Mouse (Mus musculus): ENCODE results near the gene Olfr485. TPM values are rescaled to one million over a fixed set of nuclear protein-coding genes. Genes with fewer than 3 reads are reported as not detected.
"Not testable (repeated sequence)": the region's sequence is repeated elsewhere in the genome, so short reads cannot be mapped to it uniquely, and the experiment has no call there.

Gene Olfr485
- not detected in 2 replicates for polyA plus RNA-seq (2016; fragmentation: Nextera tagmentation; extraction: Ambion mirVana)

DNA sequence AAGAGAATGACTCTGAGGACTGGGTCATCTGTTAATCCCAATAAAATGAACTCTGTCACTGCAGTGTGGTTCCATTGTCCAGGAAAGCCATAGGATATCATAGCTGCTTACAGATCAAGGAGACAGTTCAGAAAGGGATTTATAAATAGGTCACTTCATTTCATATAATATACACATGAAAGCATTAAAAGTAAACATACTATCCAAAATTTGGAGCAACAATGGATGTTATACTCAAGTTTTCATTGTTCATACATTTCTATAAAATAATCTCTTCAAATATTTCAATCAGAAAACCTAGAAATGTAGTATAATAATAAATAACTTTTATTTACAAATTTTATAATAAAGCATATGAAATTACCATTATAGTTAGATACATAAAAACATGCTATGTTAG is at the start of gene Olfr485:
Olfr485 (minus strand) TSS at position 101 of the 400 bp plus-strand sequence.
- Histone ChIP-seq H3K27ac (replicated peaks) (no peak within 1 kb of the TSS), H3K4me1 (no peaks in the 10 kb centered on the region), H3K27me3 (replicated peaks; ENCODE audit: low read depth, poor library complexity, severe bottlenecking) (no peaks in the 10 kb centered on the region), H3K36me3 (replicated peaks) (no peaks in the 10 kb centered on the region), H3K4me3 (no peak within 1 kb of the TSS), H3K9me3 (no peaks in the 10 kb centered on the region)
- DNase-seq (ENCODE audit: low spot score): no peak

DNA sequence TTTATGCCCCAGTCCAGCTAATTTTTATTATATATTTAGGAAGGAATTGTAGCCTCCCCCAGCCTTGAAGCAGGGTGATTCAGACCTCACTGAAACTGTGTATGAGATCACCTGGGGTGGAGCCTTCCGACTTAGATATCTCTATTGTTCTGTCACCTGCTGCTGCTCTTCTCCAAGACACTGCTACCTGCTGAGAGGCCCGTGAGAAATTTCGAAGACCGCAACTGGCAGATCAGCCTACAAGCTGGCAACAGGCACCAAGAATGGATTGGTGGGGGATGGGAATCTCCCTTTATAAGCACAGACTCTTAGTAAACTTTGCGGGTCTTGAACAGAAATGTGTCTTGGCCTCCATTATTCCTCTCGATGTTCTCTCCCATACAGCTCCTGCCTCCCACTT is 37.3 kb upstream of the Olfr485 start:
- Histone ChIP-seq H3K4me1 (no peaks in the 10 kb centered on the region), H3K9me3 (no peaks in the 10 kb centered on the region), H3K36me3 (replicated peaks) (no peaks in the 10 kb centered on the region), H3K4me3 (no peak overlapping the region), H3K27ac (replicated peaks) (no peak overlapping the region), H3K27me3 (replicated peaks; ENCODE audit: low read depth, poor library complexity, severe bottlenecking) (no peaks in the 10 kb centered on the region)
- 55% methylated on average over 6 of the region's 6 CpGs for WGBS
- DNase-seq (ENCODE audit: low spot score): no peak

DNA sequence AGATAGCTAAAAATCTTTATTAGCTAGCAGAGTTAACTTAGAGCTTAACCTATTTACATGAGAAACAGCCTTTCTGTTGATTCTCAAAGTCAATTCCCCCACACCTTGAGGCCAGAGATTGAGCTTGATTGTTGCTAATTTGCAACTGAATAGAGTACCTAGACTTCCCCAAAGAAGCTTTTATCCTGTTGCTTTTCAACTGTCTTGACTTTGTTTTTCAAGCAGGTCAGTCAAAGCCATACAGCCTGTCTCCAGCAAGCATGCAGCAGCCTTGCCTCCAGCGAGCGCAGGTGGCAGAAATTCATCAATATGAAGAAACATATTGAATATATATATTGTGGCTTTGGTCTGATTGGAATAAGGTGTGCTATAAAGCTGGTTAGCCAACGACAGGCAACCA is 36.7 kb upstream of the Olfr485 start:
- H3K4me3 ChIP-seq; H3K9me3 ChIP-seq; H3K36me3 ChIP-seq (replicated peaks); H3K27ac ChIP-seq (replicated peaks); DNase-seq (ENCODE audit: low spot score); H3K4me1 ChIP-seq; H3K27me3 ChIP-seq (replicated peaks; ENCODE audit: low read depth, poor library complexity, severe bottlenecking): not testable (repeated sequence)
- WGBS: 55% methylated on average over 3 of the region's 3 CpGs

DNA sequence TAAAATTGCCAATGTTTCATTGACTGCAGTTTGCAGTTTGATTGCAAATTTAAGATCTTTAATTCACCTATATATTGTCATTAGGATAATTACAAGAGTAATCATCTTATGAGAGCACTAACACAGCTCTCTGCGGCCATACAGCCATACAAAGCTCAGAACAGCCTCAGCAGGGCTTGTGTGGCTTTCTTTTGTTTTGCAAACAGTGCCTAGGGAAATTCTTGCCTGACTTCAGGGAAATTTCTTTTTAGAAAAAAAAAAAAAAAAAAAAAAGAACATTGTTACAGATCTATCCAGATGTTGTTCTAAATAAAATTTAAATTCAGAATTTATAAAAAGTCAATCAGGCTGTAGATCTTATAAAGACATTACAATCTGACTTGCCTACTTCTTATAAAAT is 33.0 kb upstream of the Olfr485 start:
- 51% methylated on average over 1 of the region's 1 CpGs for WGBS

DNA sequence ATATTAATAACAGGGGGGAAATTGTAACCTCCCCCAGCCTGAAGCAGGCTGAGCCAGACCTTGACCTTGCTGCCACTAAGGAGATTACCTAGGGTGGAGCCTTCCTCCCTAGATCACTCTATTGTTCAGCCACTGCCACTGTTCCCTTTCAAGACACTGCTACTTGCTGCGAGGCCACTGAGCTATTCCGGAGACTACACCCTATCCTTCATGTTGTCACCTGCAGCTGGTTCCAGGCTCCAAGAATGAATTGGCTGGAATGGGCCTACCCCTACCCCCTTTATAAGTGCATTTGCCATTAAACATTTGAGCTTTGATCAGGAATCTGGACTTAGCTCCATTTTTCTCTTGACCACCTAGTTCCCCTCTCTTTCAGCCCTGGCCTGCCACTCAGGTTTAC is 31.5 kb upstream of the Olfr485 start:
- DNase-seq (ENCODE audit: low spot score); H3K27me3 ChIP-seq (replicated peaks; ENCODE audit: low read depth, poor library complexity, severe bottlenecking); H3K4me3 ChIP-seq; H3K27ac ChIP-seq (replicated peaks); H3K4me1 ChIP-seq; H3K36me3 ChIP-seq (replicated peaks); H3K9me3 ChIP-seq: not testable (repeated sequence)
- 58% methylated on average over 2 of the region's 2 CpGs for WGBS

More for the DNA sequence above, 33.0 kb upstream of the Olfr485 start:
- not testable (repeated sequence) for H3K36me3 ChIP-seq (replicated peaks); H3K4me1 ChIP-seq; H3K27me3 ChIP-seq (replicated peaks; ENCODE audit: low read depth, poor library complexity, severe bottlenecking); H3K4me3 ChIP-seq; H3K27ac ChIP-seq (replicated peaks); DNase-seq (ENCODE audit: low spot score); H3K9me3 ChIP-seq

DNA sequence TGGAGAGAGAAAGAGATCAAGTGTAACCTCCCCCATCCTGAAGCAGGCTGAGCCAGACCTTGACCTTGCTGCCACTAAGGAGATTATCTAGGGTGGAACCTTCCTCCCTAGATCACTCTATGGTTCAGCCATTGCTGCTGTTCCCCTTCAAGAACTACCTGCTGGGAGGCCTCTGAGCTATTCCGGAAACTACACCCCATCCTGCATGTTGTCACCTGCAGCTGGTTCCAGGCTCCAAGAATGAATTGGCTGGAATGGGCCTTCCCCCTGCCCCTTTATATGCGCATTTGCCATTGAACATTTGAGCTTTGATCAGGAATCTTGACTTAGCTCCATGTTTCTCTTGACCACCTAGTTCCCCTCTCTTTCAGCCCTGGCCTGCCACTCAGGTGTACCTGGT is 25.6 kb upstream of the Olfr485 start:
- H3K36me3 ChIP-seq (replicated peaks); H3K4me1 ChIP-seq; H3K9me3 ChIP-seq; H3K4me3 ChIP-seq; DNase-seq (ENCODE audit: low spot score); H3K27ac ChIP-seq (replicated peaks); H3K27me3 ChIP-seq (replicated peaks; ENCODE audit: low read depth, poor library complexity, severe bottlenecking): not testable (repeated sequence)
- WGBS: 88% methylated on average over 2 of the region's 2 CpGs

DNA sequence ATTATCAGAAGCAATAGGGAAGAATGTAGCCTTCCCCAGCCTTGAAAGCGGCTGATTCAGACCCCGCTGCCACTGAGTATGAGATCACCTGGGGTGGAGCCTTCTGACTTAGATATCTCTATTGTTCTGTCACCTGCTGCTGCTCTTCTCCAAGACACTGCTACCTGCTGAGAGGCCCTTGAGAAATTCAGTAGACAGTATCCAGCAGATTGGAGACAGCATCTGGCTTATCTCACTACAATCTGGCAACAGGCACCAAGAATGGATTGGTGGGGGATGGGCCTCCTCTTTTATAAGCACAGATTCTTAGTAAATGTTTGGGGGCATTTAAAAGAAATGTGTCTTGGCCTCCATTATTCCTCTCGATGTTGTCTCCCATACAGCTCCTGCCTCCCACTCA is 24.7 kb upstream of the Olfr485 start:
- WGBS: 76% methylated on average over 3 of the region's 3 CpGs
- H3K36me3 ChIP-seq (replicated peaks); H3K27ac ChIP-seq (replicated peaks); DNase-seq (ENCODE audit: low spot score); H3K4me1 ChIP-seq; H3K9me3 ChIP-seq; H3K27me3 ChIP-seq (replicated peaks; ENCODE audit: low read depth, poor library complexity, severe bottlenecking); H3K4me3 ChIP-seq: not testable (repeated sequence)

DNA sequence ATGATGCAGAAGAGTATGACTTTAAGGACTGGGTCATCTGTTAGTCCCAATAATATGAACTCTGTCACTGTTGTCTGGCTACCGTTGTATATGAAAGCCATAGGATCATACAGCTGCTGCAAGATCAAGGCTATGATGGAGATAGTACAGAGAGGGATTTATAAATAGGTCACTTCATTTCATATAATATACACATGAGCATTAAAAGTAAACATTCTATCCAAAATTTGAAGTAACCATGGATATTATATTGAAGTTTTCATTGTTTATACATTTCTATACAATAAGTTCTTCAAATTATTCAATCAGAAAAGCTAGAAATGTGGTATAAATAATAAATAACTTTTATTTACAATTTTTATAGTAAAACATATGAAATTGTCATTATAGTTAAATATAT is 13.0 kb upstream of the Olfr485 start, which contains the start of gene Olfr486:
Olfr486 (minus strand) TSS at position 101 of the 400 bp plus-strand sequence.
- WGBS: 93% methylated on average over 1 of the region's 1 CpGs

DNA sequence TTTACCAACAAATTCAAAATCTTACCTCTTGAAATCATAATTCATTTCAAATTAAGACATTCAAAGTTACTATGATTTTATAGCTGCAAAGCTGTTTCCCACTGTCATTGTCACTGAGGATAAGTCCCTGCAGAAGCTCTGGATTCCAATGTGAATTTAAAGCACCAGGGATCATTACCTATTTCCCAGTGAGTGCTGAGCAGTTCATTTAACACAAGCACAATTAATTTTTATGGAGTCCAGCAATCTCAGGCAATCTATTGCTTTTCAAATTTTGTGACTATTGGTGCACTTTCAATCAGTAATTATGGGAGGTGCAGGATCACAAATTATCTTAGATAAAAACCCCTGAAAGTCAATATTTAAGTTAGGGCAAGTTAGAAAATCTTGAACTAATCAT is 32.3 kb downstream of the Olfr485 start, which contains the start of gene Olfr484:
Olfr484 (minus strand) TSS at position 101 of the 400 bp plus-strand sequence.
- Histone ChIP-seq H3K4me3 (no peak within 1 kb of the TSS), H3K36me3 (replicated peaks) (no peaks in the 10 kb centered on the region), H3K27me3 (replicated peaks; ENCODE audit: low read depth, poor library complexity, severe bottlenecking) (no peaks in the 10 kb centered on the region), H3K9me3 (no peaks in the 10 kb centered on the region), H3K4me1 (no peaks in the 10 kb centered on the region), H3K27ac (replicated peaks) (no peak within 1 kb of the TSS)
- no peak for DNase-seq (ENCODE audit: low spot score)

More for the DNA sequence above, 13.0 kb upstream of the Olfr485 start, which contains the start of gene Olfr486:
- H3K27me3 ChIP-seq (replicated peaks; ENCODE audit: low read depth, poor library complexity, severe bottlenecking); H3K9me3 ChIP-seq; H3K36me3 ChIP-seq (replicated peaks); H3K4me1 ChIP-seq; H3K4me3 ChIP-seq; H3K27ac ChIP-seq (replicated peaks); DNase-seq (ENCODE audit: low spot score): not testable (repeated sequence)

DNA sequence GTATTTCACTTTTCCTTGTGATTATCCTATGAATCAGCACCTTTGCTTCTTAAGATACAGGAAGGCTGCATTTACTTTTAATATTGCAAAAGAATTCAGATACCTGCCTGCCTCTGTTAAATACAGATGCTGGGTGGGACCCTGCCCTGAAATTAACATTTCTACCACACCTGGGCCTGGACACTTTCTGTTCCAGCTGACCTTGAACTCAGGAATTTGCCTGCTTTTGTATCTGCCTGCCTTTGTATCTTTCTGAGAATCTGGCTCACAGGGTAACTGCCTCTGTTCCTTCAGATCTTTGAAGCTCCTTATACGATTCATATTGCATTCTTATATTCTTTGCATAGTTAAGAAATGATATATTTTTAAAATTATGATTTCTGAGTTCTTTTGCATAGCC is 38.3 kb downstream of the Olfr485 start:
- no peaks in the 10 kb centered on the region for H3K36me3 ChIP-seq (replicated peaks)
- H3K27me3 ChIP-seq (replicated peaks; ENCODE audit: low read depth, poor library complexity, severe bottlenecking): no peaks in the 10 kb centered on the region
- H3K9me3 ChIP-seq: no peaks in the 10 kb centered on the region
- H3K4me1 ChIP-seq: no peaks in the 10 kb centered on the region
- no peak overlapping the region for H3K27ac ChIP-seq (replicated peaks)
- DNase-seq (ENCODE audit: low spot score): no peak
- H3K4me3 ChIP-seq: no peak overlapping the region
- 77% methylated on average over 1 of the region's 1 CpGs for WGBS

DNA sequence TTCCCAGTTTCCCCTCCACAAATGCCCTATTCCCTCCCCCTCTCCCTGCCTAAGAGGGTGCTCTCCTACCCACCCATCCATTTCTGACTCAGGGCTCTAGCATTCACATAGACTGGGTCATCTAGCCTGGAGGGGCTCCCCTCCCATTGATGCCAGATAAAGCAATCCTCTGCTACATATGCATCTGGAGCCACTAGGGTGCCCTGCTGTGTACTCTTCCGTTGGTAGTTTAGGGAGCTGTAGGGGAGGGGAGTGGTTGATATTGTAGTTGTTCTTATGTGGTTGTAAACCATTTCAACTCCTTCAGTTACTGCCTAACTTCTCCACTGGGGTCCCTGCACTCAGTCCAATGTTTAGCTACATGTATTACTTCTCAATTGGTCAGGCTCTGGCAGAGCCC is 39.0 kb downstream of the Olfr485 start:
- Histone ChIP-seq H3K36me3 (replicated peaks) (no peaks in the 10 kb centered on the region), H3K4me3 (no peak overlapping the region), H3K9me3 (no peaks in the 10 kb centered on the region), H3K27ac (replicated peaks) (no peak overlapping the region), H3K27me3 (replicated peaks; ENCODE audit: low read depth, poor library complexity, severe bottlenecking) (no peaks in the 10 kb centered on the region), H3K4me1 (no peaks in the 10 kb centered on the region)
- no peak for DNase-seq (ENCODE audit: low spot score)
- WGBS: 19% methylated on average over 1 of the region's 1 CpGs

Other genes with a start within 250 kb of the Olfr485 start
- gene Olfr473, start 229.4 kb downstream of the Olfr485 start, polyA plus RNA-seq (2016; fragmentation: Nextera tagmentation; extraction: Ambion mirVana): not detected in 2 replicates
- gene Olfr474, start 205.2 kb downstream of the Olfr485 start, polyA plus RNA-seq (2016; fragmentation: Nextera tagmentation; extraction: Ambion mirVana): not detected in 2 replicates
- not detected in 2 replicates for gene Olfr476, start 195.1 kb downstream of the Olfr485 start, polyA plus RNA-seq (2016; fragmentation: Nextera tagmentation; extraction: Ambion mirVana)
- not detected in 2 replicates for gene Olfr477, start 173.2 kb downstream of the Olfr485 start, polyA plus RNA-seq (2016; fragmentation: Nextera tagmentation; extraction: Ambion mirVana)
- gene Olfr478, start 125.9 kb downstream of the Olfr485 start, polyA plus RNA-seq (2016; fragmentation: Nextera tagmentation; extraction: Ambion mirVana): not detected in 2 replicates
- not detected in 2 replicates for gene Olfr479, start 109.2 kb downstream of the Olfr485 start, polyA plus RNA-seq (2016; fragmentation: Nextera tagmentation; extraction: Ambion mirVana)
- gene Olfr480, start 92.5 kb downstream of the Olfr485 start, polyA plus RNA-seq (2016; fragmentation: Nextera tagmentation; extraction: Ambion mirVana): not detected in 2 replicates
- not detected in 2 replicates for gene Olfr481, start 80.0 kb downstream of the Olfr485 start, polyA plus RNA-seq (2016; fragmentation: Nextera tagmentation; extraction: Ambion mirVana)
- 0.06 TPM in 1 of 2 replicates, not detected in the other for gene Olfr482, start 62.3 kb downstream of the Olfr485 start, polyA plus RNA-seq (2016; fragmentation: Nextera tagmentation; extraction: Ambion mirVana)
- not detected in 2 replicates for gene Olfr483, start 59.0 kb downstream of the Olfr485 start, polyA plus RNA-seq (2016; fragmentation: Nextera tagmentation; extraction: Ambion mirVana)
- not detected in 2 replicates for gene Olfr484, start 32.4 kb downstream of the Olfr485 start, polyA plus RNA-seq (2016; fragmentation: Nextera tagmentation; extraction: Ambion mirVana)
- not detected in 2 replicates for gene Olfr486, start 12.9 kb upstream of the Olfr485 start, polyA plus RNA-seq (2016; fragmentation: Nextera tagmentation; extraction: Ambion mirVana)
- not detected in 2 replicates for gene Olfr487, start 54.8 kb upstream of the Olfr485 start, polyA plus RNA-seq (2016; fragmentation: Nextera tagmentation; extraction: Ambion mirVana)
- not detected in 2 replicates for gene Olfr488, start 98.5 kb upstream of the Olfr485 start, polyA plus RNA-seq (2016; fragmentation: Nextera tagmentation; extraction: Ambion mirVana)
- gene Olfr490, start 129.1 kb upstream of the Olfr485 start, polyA plus RNA-seq (2016; fragmentation: Nextera tagmentation; extraction: Ambion mirVana): not detected in 2 replicates
- gene Olfr491, start 153.6 kb upstream of the Olfr485 start, polyA plus RNA-seq (2016; fragmentation: Nextera tagmentation; extraction: Ambion mirVana): not detected in 2 replicates
- gene Olfr492, start 163.8 kb upstream of the Olfr485 start, polyA plus RNA-seq (2016; fragmentation: Nextera tagmentation; extraction: Ambion mirVana): not detected in 2 replicates
- not detected in 2 replicates for gene Olfr493, start 187.1 kb upstream of the Olfr485 start, polyA plus RNA-seq (2016; fragmentation: Nextera tagmentation; extraction: Ambion mirVana)
- gene Olfr494, start 205.5 kb upstream of the Olfr485 start, polyA plus RNA-seq (2016; fragmentation: Nextera tagmentation; extraction: Ambion mirVana): not detected in 2 replicates
- not detected in 2 replicates for gene Olfr495, start 233.3 kb upstream of the Olfr485 start, polyA plus RNA-seq (2016; fragmentation: Nextera tagmentation; extraction: Ambion mirVana)